Mouse (Mus musculus) ES-E14 (cell line): ENCODE measurements around the gene Catspere2.
"Not testable (repeated sequence)": the region's sequence is repeated elsewhere in the genome, so short reads cannot be mapped to it uniquely, and the experiment has no call there.

ENCODE experiments used
- HCFC1 ChIP-seq: IDR thresholded peaks from 2 replicates; pipeline ENCODE4 v1.6.1; 2012; ENCODE audit warnings: low read length, inconsistent platforms, borderline replicate concordance; ENCODE audit not compliant: insufficient read depth
- MAFK ChIP-seq: IDR thresholded peaks from 2 replicates; pipeline ENCODE4 v1.6.1; 2014; ENCODE audit warnings: mild to moderate bottlenecking, low read depth, low read length, inconsistent platforms; ENCODE audit not compliant: insufficient read depth
- ZC3H11A ChIP-seq: IDR thresholded peaks from 2 replicates; pipeline ENCODE4 v1.6.1; 2012; ENCODE audit warnings: low read depth, mild to moderate bottlenecking, inconsistent platforms, low read length, borderline replicate concordance

DNA sequence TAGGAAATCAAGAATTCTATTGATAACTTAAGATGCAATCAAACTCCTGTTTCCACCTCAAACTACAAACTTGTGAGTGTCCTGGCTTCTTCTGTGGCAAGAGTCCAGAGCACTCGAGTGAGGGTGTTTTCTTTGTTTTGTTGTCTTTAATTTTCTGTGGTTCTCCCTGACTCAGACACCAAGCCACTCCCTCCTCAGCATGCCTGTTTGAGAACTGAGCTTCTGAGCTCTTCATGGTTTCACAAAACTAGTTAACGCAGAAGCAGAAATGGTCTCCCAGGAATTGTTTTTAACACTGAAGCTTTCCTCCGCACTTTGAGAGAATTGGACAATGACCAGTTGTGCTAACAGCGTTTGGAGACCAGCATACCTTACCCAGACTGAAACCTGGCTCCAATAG lies 163.7 kb downstream of the Catspere2 start:
- TF ChIP-seq HCFC1, MAFK, ZC3H11A: not testable (repeated sequence)
